Mouse (Mus musculus): ENCODE results near the gene Tns1. TPM values are rescaled to one million over a fixed set of nuclear protein-coding genes. Genes with fewer than 3 reads are reported as not detected.

Gene Tns1
- polyA plus RNA-seq, 1 experiment from 2014 or later = 184 TPM

DNA sequence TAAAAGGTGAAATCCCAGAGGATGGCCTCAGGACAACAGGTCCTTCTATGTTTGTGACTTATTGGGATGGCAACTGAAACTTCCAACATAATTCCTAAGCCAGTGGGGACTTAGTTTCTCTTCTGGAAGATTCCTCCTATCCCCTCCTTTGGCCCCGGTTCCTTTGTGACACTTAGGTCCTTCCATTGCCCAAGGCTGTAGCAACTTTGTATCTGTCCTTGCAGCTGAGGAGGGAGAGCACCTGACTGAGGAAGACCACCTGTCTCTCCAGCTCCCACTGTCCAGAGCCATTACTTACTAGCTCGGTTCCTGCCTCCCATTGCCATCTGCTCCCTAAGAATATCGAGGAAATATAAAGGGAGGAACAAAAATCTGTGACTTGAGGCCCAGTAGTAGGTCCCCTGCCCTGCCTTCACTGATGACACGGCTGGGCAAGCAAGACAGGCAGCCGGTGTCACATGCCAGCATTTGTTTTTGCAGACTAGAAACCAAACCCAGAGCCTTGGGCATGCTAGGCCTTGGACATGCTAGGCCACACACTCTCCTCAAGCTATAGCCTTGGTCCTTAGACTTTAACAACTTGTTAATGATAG is 160.0 kb downstream of the Tns1 start:
- DNase-seq (ENCODE audit: low spot score) (no peak), ATAC-seq (no peak)
- Histone ChIP-seq H3K4me2 (replicated peaks; ENCODE audit: low read depth, low read length) (no peak overlapping the region), H3K4me3 (ENCODE audit: low read depth, low read length) (no peak overlapping the region), H3K9me3 (ENCODE audit: low read length) (no peaks in the 10 kb centered on the region), H3K27ac (ENCODE audit: low read length) (peak overlapping the region; percentile 94), H3K27me3 (replicated peaks; ENCODE audit: insufficient read depth, low read length) (no peaks in the 10 kb centered on the region), H3K4me1 (ENCODE audit: insufficient read depth, low read depth, low read length) (peaks cover 54% of the 10 kb centered on the region), H3K9ac (replicated peaks; ENCODE audit: low read depth) (no peak overlapping the region), H3K36me3 (ENCODE audit: insufficient read depth, low read length) (peaks cover 26% of the 10 kb centered on the region)
- TF ChIP-seq CTCF (IDR thresholded peaks at IDR 0.05) = no peak
- 80% methylated on average over 5 of the region's 5 CpGs for WGBS

DNA sequence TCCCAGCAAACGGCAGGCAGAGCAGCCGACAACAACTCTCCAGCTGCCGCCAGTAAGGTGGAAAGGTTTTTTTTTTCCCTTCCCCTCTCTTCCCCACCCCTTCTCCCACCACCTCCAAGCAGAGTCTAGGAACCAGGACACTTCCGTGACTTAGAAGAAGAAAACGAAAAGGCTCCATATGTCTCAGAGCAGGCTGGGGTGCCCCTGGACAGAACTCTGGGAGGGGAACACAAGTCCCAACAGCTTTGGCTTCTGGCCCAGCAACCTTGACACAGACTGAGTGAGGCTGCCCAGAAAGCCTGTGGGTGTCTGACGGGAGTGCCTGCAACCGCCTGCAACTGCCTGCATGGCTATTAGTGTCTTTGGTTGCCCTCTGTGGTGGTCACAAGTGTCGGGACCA is 160.6 kb downstream of the Tns1 start:
- Histone ChIP-seq H3K9me3 (ENCODE audit: low read length) (no peaks in the 10 kb centered on the region), H3K27ac (ENCODE audit: low read length) (peak overlapping the region; percentile 94), H3K9ac (replicated peaks; ENCODE audit: low read depth) (peak overlapping the region; percentile 39; the same call in 1 of the 2 replicates), H3K4me2 (replicated peaks; ENCODE audit: low read depth, low read length) (0 out of 2 replicates have a peak overlapping the region, but pooled peaks have one; percentile 20), H3K27me3 (replicated peaks; ENCODE audit: insufficient read depth, low read length) (no peaks in the 10 kb centered on the region), H3K36me3 (ENCODE audit: insufficient read depth, low read length) (peaks cover 23% of the 10 kb centered on the region), H3K4me3 (ENCODE audit: low read depth, low read length) (no peak overlapping the region), H3K4me1 (ENCODE audit: insufficient read depth, low read depth, low read length) (peaks cover 57% of the 10 kb centered on the region)
- TF ChIP-seq CTCF (IDR thresholded peaks at IDR 0.05) = no peak
- no peak for ATAC-seq
- peak; percentile 67 for DNase-seq (ENCODE audit: low spot score)
- WGBS = 21% methylated on average over 8 of the region's 8 CpGs

DNA sequence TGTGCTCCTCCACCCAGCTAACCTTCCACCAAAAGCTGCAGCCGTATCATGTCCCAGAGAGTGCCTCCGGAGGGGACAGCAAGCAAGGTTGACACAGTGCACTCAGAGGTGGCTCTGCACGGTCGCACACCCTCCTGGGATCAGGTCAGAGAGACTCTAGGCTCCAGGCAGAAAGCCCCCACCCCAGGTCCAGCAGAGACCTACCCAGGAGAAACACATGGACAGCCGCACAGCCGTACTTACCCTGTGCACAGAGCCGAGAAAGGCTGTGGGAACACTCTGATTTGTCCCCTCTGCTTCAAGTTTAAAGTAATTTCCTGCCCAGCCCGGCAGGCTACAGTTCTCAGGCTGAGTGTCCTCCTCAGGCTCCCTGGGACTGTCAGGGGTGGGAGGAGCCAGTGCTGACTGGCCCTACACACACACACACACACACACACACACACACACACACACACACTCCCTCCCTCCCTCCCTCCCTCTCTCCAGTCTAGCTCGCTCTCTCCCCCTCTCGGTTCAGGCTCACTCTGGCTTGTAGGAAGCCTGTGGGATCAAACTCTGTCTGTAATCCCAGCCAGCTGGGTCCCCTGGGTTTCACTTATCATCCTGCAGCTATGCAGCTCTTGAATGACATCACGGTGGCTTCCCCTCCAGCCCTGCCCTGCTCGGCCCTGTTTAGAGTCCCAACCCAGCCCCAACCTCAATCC is 161.4 kb downstream of the Tns1 start:
- ATAC-seq = peak; percentile 75
- H3K9me3 ChIP-seq (ENCODE audit: low read length) = no peaks in the 10 kb centered on the region
- peak overlapping the region; percentile 54 for H3K4me2 ChIP-seq (replicated peaks; ENCODE audit: low read depth, low read length)
- H3K27ac ChIP-seq (ENCODE audit: low read length) = peak overlapping the region; percentile 94
- WGBS = 5% methylated on average over 11 of the region's 12 CpGs
- H3K9ac ChIP-seq (replicated peaks; ENCODE audit: low read depth) = peak overlapping the region; percentile 59
- H3K27me3 ChIP-seq (replicated peaks; ENCODE audit: insufficient read depth, low read length) = no peaks in the 10 kb centered on the region
- H3K36me3 ChIP-seq (ENCODE audit: insufficient read depth, low read length) = peaks cover 19% of the 10 kb centered on the region
- DNase-seq (ENCODE audit: low spot score) = peak; percentile 90
- H3K4me1 ChIP-seq (ENCODE audit: insufficient read depth, low read depth, low read length) = peaks cover 65% of the 10 kb centered on the region
- H3K4me3 ChIP-seq (ENCODE audit: low read depth, low read length) = peak overlapping the region; percentile 21; the same call in 1 of the 2 replicates
- TF ChIP-seq EP300 (IDR thresholded peaks at IDR 0.05) (no peak), CTCF (IDR thresholded peaks at IDR 0.05) (peak; percentile 66)

DNA sequence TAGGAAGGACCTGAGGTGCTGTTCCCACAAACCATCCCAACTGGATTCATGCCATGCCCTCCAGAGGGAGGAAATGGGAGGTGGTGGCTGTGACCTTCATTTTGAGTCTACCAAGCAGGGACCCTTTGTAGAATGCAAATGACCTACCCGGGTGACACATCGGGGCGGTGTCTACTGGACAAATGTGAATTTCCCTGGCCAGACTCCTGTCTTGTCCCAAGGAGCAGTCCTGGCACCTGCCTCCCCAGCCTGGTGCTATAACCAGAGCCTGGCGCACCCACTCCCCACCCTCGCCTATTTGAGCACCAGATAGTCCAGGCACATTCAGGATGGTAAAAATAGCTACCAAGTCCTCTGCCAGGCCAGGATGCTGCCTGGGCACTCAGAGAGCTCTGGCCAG is 162.2 kb downstream of the Tns1 start:
- DNase-seq (ENCODE audit: low spot score) = no peak

DNA sequence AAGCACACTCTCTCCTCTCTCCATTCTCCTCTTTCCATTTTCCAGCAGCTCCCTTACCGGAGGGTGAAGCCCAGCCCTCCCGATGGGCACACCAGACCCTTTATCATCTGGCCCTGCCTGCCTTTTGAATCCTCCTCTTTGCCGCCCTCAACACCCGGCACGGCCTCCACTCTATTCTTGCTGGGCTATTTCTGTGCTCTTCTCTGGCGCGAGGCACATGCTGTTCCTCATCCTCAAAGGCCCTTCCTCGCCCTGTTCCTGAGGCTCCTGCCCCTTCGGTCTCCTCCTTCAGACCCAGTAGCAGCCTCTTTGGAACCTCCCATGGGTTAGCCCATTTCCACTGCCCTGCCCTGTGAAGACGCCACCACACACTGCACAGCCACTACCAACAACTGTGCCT is 164.5 kb downstream of the Tns1 start:
- Histone ChIP-seq H3K9ac (replicated peaks; ENCODE audit: low read depth) (no peak overlapping the region), H3K27ac (ENCODE audit: low read length) (peak overlapping the region; percentile 38; the same call in 1 of the 2 replicates), H3K9me3 (ENCODE audit: low read length) (no peaks in the 10 kb centered on the region), H3K36me3 (ENCODE audit: insufficient read depth, low read length) (peaks cover 27% of the 10 kb centered on the region), H3K4me3 (ENCODE audit: low read depth, low read length) (no peak overlapping the region), H3K27me3 (replicated peaks; ENCODE audit: insufficient read depth, low read length) (no peaks in the 10 kb centered on the region), H3K4me1 (ENCODE audit: insufficient read depth, low read depth, low read length) (peaks cover 75% of the 10 kb centered on the region), H3K4me2 (replicated peaks; ENCODE audit: low read depth, low read length) (peak overlapping the region; percentile 14; the same call in 1 of the 2 replicates)
- no peak for DNase-seq (ENCODE audit: low spot score)
- TF ChIP-seq CTCF (IDR thresholded peaks at IDR 0.05) = no peak
- no peak for TF ChIP-seq EP300 (IDR thresholded peaks at IDR 0.05)
- WGBS = 71% methylated on average over 10 of the region's 10 CpGs
- ATAC-seq = no peak

More for the DNA sequence above, 162.2 kb downstream of the Tns1 start:
- H3K36me3 ChIP-seq (ENCODE audit: insufficient read depth, low read length) = peaks cover 19% of the 10 kb centered on the region
- 62% methylated on average over 5 of the region's 5 CpGs for WGBS
- H3K27me3 ChIP-seq (replicated peaks; ENCODE audit: insufficient read depth, low read length) = no peaks in the 10 kb centered on the region
- peak overlapping the region; percentile 54 for H3K4me2 ChIP-seq (replicated peaks; ENCODE audit: low read depth, low read length)
- H3K9me3 ChIP-seq (ENCODE audit: low read length) = no peaks in the 10 kb centered on the region
- H3K27ac ChIP-seq (ENCODE audit: low read length) = peak overlapping the region; percentile 94
- peaks cover 67% of the 10 kb centered on the region for H3K4me1 ChIP-seq (ENCODE audit: insufficient read depth, low read depth, low read length)
- peak overlapping the region; percentile 21; the same call in 1 of the 2 replicates for H3K4me3 ChIP-seq (ENCODE audit: low read depth, low read length)
- no peak for ATAC-seq
- TF ChIP-seq CTCF (IDR thresholded peaks at IDR 0.05) = no peak
- H3K9ac ChIP-seq (replicated peaks; ENCODE audit: low read depth) = peak overlapping the region; percentile 59

DNA sequence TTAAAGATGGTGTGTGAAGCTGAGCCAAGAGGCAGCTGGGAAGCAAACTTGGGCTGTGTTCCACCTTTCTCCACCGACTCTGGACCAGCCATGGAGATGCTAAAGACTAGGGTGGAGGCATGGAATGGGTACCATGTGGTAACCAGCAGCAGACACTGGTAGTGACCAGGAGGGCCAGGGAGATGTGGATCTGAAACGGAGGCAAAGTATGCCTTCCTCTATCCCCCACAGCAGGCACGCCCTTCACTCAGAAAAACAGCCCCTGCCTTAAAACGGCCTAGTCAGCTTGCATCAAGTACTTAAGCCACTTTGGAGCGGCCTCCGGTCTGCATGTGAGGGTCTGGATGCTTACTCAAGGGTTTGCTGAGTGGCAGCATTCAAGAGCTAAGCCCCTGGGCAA is 164.9 kb downstream of the Tns1 start:
- TF ChIP-seq EP300 (IDR thresholded peaks at IDR 0.05) (no peak), CTCF (IDR thresholded peaks at IDR 0.05) (no peak)
- Histone ChIP-seq H3K27me3 (replicated peaks; ENCODE audit: insufficient read depth, low read length) (no peaks in the 10 kb centered on the region), H3K9me3 (ENCODE audit: low read length) (no peaks in the 10 kb centered on the region), H3K4me2 (replicated peaks; ENCODE audit: low read depth, low read length) (peak overlapping the region; percentile 14; the same call in 1 of the 2 replicates), H3K4me1 (ENCODE audit: insufficient read depth, low read depth, low read length) (peaks cover 75% of the 10 kb centered on the region), H3K4me3 (ENCODE audit: low read depth, low read length) (no peak overlapping the region), H3K27ac (ENCODE audit: low read length) (peak overlapping the region; percentile 51; the same call in 1 of the 2 replicates), H3K36me3 (ENCODE audit: insufficient read depth, low read length) (peaks cover 23% of the 10 kb centered on the region), H3K9ac (replicated peaks; ENCODE audit: low read depth) (no peak overlapping the region)
- 47% methylated on average over 6 of the region's 6 CpGs for WGBS
- DNase-seq (ENCODE audit: low spot score) (no peak), ATAC-seq (no peak)

All from lung, postnatal 0 days (tissue).